Mouse (Mus musculus): Measurements from ENCODE around the gene Asb2. TPM values are rescaled to one million over a fixed set of nuclear protein-coding genes. Genes with fewer than 3 reads are reported as not detected.

Asb2 gene
- polyA plus RNA-seq, 1 experiment = 10.7 TPM

DNA sequence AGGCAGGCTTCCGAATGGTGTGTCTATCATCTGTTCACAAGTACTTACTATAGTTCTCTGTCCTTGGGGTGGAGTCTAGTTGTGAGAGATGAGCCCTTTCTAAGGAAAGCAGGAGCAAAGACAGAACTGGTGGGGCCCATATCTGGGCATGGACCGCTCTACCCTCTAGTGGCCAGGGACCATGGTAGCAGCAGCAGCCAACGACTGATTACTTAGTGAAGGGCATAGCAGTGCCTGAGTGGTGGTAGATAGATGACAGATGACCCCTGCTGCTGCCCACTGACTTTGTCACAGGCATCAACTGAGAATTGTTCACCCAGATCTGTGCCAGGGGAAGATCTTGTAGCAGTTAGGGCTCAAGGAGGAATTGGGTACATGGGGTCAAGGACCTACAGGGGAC is 33.0 kb downstream of the Asb2 start:
- Histone ChIP-seq H3K4me3 (ENCODE audit: insufficient read depth, low read depth, low read length) (no peak overlapping the region), H3K36me3 (ENCODE audit: control insufficient read depth, insufficient read depth, low read length) (no peaks in the 10 kb centered on the region), H3K27ac (ENCODE audit: insufficient read depth, low read depth, low read length) (no peak overlapping the region), H3K4me1 (ENCODE audit: control insufficient read depth, insufficient read depth, low read length) (peaks cover 12% of the 10 kb centered on the region), H3K27me3 (replicated peaks; ENCODE audit: control insufficient read depth, insufficient read depth, low read length) (no peaks in the 10 kb centered on the region)
- TF ChIP-seq CTCF (conservative IDR thresholded peaks at IDR 0.05; ENCODE audit: insufficient read depth, insufficient read length, low read depth, low read length) (peak; percentile 79), POLR2A (IDR thresholded peaks at IDR 0.05; ENCODE audit: low read depth, low read length) (no peak)
- 22% methylated on average over 3 of the region's 3 CpGs for WGBS
- peak; percentile 47 for DNase-seq

GRCm38 (mm10) chr12:103315831-103316545 is 39.8 kb downstream of the Asb2 start:
- no peak for DNase-seq
- H3K27me3 ChIP-seq (replicated peaks; ENCODE audit: control insufficient read depth, insufficient read depth, low read length) = no peaks in the 10 kb centered on the region
- peaks cover 5% of the 10 kb centered on the region; the same call in 1 of the 2 replicates for H3K4me1 ChIP-seq (ENCODE audit: control insufficient read depth, insufficient read depth, low read length)
- no peak overlapping the region for H3K27ac ChIP-seq (ENCODE audit: insufficient read depth, low read depth, low read length)
- TF ChIP-seq CTCF (conservative IDR thresholded peaks at IDR 0.05; ENCODE audit: insufficient read depth, insufficient read length, low read depth, low read length) = no peak
- TF ChIP-seq POLR2A (IDR thresholded peaks at IDR 0.05; ENCODE audit: low read depth, low read length) = no peak
- 58% methylated on average over 20 of the region's 20 CpGs for WGBS
- no peak overlapping the region for H3K4me3 ChIP-seq (ENCODE audit: insufficient read depth, low read depth, low read length)
- H3K36me3 ChIP-seq (ENCODE audit: control insufficient read depth, insufficient read depth, low read length) = no peaks in the 10 kb centered on the region

GRCm38 (mm10) chr12:103314640-103315361 is 41.0 kb downstream of the Asb2 start:
- H3K27me3 ChIP-seq (replicated peaks; ENCODE audit: control insufficient read depth, insufficient read depth, low read length) = no peaks in the 10 kb centered on the region

GRCm38 (mm10) chr12:103313871-103314639 is 41.7 kb downstream of the Asb2 start:
- H3K27ac ChIP-seq (ENCODE audit: insufficient read depth, low read depth, low read length) = no peak overlapping the region
- peaks cover 5% of the 10 kb centered on the region; the same call in 1 of the 2 replicates for H3K4me1 ChIP-seq (ENCODE audit: control insufficient read depth, insufficient read depth, low read length)
- TF ChIP-seq CTCF (conservative IDR thresholded peaks at IDR 0.05; ENCODE audit: insufficient read depth, insufficient read length, low read depth, low read length) = no peak
- TF ChIP-seq POLR2A (IDR thresholded peaks at IDR 0.05; ENCODE audit: low read depth, low read length) = no peak
- 62% methylated on average over 21 of the region's 21 CpGs for WGBS
- H3K27me3 ChIP-seq (replicated peaks; ENCODE audit: control insufficient read depth, insufficient read depth, low read length) = no peaks in the 10 kb centered on the region
- no peak overlapping the region for H3K4me3 ChIP-seq (ENCODE audit: insufficient read depth, low read depth, low read length)
- DNase-seq = no peak
- H3K36me3 ChIP-seq (ENCODE audit: control insufficient read depth, insufficient read depth, low read length) = no peaks in the 10 kb centered on the region

More at GRCm38 (mm10) chr12:103314640-103315361, 41.0 kb downstream of the Asb2 start:
- H3K27ac ChIP-seq (ENCODE audit: insufficient read depth, low read depth, low read length) = no peak overlapping the region
- TF ChIP-seq POLR2A (IDR thresholded peaks at IDR 0.05; ENCODE audit: low read depth, low read length) (no peak), CTCF (conservative IDR thresholded peaks at IDR 0.05; ENCODE audit: insufficient read depth, insufficient read length, low read depth, low read length) (no peak)
- H3K4me1 ChIP-seq (ENCODE audit: control insufficient read depth, insufficient read depth, low read length) = peaks cover 5% of the 10 kb centered on the region; the same call in 1 of the 2 replicates
- 10% methylated on average over 24 of the region's 25 CpGs for WGBS
- H3K36me3 ChIP-seq (ENCODE audit: control insufficient read depth, insufficient read depth, low read length) = no peaks in the 10 kb centered on the region
- DNase-seq = no peak
- H3K4me3 ChIP-seq (ENCODE audit: insufficient read depth, low read depth, low read length) = no peak overlapping the region

DNA sequence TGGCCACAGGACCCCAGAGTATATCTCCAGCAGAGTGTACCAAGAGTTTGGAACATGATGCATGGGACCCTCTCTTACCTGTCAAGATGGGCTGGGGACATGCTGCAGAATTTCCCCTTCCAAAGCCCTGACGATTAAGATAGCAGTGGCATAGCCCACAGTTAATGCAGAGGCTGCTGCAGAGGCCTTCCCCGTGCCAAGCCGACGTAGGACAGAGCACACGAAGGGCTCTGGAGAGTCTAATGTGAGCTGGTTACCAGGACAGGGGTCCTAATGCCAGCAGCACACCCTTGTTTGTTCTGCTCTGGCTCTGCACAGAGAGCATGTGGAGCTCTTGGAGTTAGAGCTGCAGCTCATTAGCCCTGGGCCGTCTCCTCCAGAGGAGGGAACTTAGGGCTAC is 42.5 kb downstream of the Asb2 start:
- Histone ChIP-seq H3K36me3 (ENCODE audit: control insufficient read depth, insufficient read depth, low read length) (no peaks in the 10 kb centered on the region), H3K27me3 (replicated peaks; ENCODE audit: control insufficient read depth, insufficient read depth, low read length) (no peaks in the 10 kb centered on the region), H3K4me1 (ENCODE audit: control insufficient read depth, insufficient read depth, low read length) (peaks cover 5% of the 10 kb centered on the region; the same call in 1 of the 2 replicates), H3K4me3 (ENCODE audit: insufficient read depth, low read depth, low read length) (no peak overlapping the region), H3K27ac (ENCODE audit: insufficient read depth, low read depth, low read length) (no peak overlapping the region)
- WGBS = 88% methylated on average over 6 of the region's 6 CpGs
- no peak for TF ChIP-seq CTCF (conservative IDR thresholded peaks at IDR 0.05; ENCODE audit: insufficient read depth, insufficient read length, low read depth, low read length)
- TF ChIP-seq POLR2A (IDR thresholded peaks at IDR 0.05; ENCODE audit: low read depth, low read length) = no peak
- DNase-seq = no peak

- H3K4me1 ChIP-seq (ENCODE audit: control insufficient read depth, insufficient read depth, low read length) = peaks cover 5% of the 10 kb centered on the region; the same call in 1 of the 2 replicates
- DNase-seq = peak; percentile 94
- no peak overlapping the region for H3K27ac ChIP-seq (ENCODE audit: insufficient read depth, low read depth, low read length)
Observed at GRCm38 (mm10) chr12:103311921-103312320, 43.9 kb downstream of the Asb2 start.

More at GRCm38 (mm10) chr12:103311921-103312320, 43.9 kb downstream of the Asb2 start:
- 61% methylated on average over 8 of the region's 8 CpGs for WGBS
- H3K36me3 ChIP-seq (ENCODE audit: control insufficient read depth, insufficient read depth, low read length) = no peaks in the 10 kb centered on the region
- H3K4me3 ChIP-seq (ENCODE audit: insufficient read depth, low read depth, low read length) = no peak overlapping the region
- no peaks in the 10 kb centered on the region for H3K27me3 ChIP-seq (replicated peaks; ENCODE audit: control insufficient read depth, insufficient read depth, low read length)
- no peak for TF ChIP-seq POLR2A (IDR thresholded peaks at IDR 0.05; ENCODE audit: low read depth, low read length)
- no peak for TF ChIP-seq CTCF (conservative IDR thresholded peaks at IDR 0.05; ENCODE audit: insufficient read depth, insufficient read length, low read depth, low read length)
